Mouse (Mus musculus) myocyte (in vitro differentiated cells): ENCODE measurements around the gene Snapc4. TPM values are rescaled to one million over a fixed set of nuclear protein-coding genes. Genes with fewer than 3 reads are reported as not detected.
A peak's percentile ranks its signal among the peaks of the same experiment; 100 is the strongest.
"Not testable (repeated sequence)": the region's sequence is repeated elsewhere in the genome, so short reads cannot be mapped to it uniquely, and the experiment has no call there.

ENCODE experiments used
- H3K27me3 ChIP-seq: one replicate; pipeline ENCODE4 v1.6.1; 2011; ENCODE audit not compliant: control insufficient read depth, insufficient read depth, insufficient read length
- H3K36me3 ChIP-seq: one replicate; pipeline ENCODE4 v1.6.1; 2011; ENCODE audit not compliant: control insufficient read depth, insufficient read depth
- H3K4me2 ChIP-seq: one replicate; pipeline ENCODE4 v1.6.1; 2011; ENCODE audit warnings: low read depth, control low read depth
- H3K4me3 ChIP-seq: one replicate; pipeline ENCODE4 v1.5.1; 2011; ENCODE audit warnings: mild to moderate bottlenecking, control low read depth, moderate library complexity
- H3K79me2 ChIP-seq: one replicate; pipeline ENCODE4 v1.6.1; 2011; ENCODE audit not compliant: control insufficient read depth, insufficient read depth
- H3ac ChIP-seq: one replicate; pipeline ENCODE4 v1.6.1; 2011; ENCODE audit not compliant: control insufficient read depth, insufficient read length
- CEBPB ChIP-seq: IDR thresholded peaks from 2 replicates; pipeline ENCODE4 v1.6.1; 2011; ENCODE audit warnings: mild to moderate bottlenecking, moderate library complexity; ENCODE audit not compliant: poor library complexity, insufficient read depth, severe bottlenecking
- E2F4 ChIP-seq: IDR thresholded peaks from one replicate; pipeline ENCODE4 v1.6.1; 2011; ENCODE audit warnings: mild to moderate bottlenecking, control low read depth, moderate library complexity; ENCODE audit not compliant: insufficient read depth
- MAX ChIP-seq: IDR thresholded peaks from one replicate; pipeline ENCODE4 v1.6.1; 2011; ENCODE audit warnings: low read depth, mild to moderate bottlenecking, control low read depth
- MYOD1 ChIP-seq, 3 experiments: IDR thresholded peaks; one replicate each; pipeline ENCODE4 v1.6.1; 2011; ENCODE audit warnings: control low read depth in 2 of 3, low read depth in 2 of 3, mild to moderate bottlenecking in 2 of 3, moderate library complexity in 1 of 3; ENCODE audit not compliant: insufficient read length in 2 of 3, control insufficient read depth in 1 of 3
- MYOG ChIP-seq, 3 experiments: IDR thresholded peaks; one replicate each; pipeline ENCODE4 v1.6.1; 2011; ENCODE audit warnings: control low read depth in 2 of 3, low read depth in 2 of 3, mild to moderate bottlenecking in 2 of 3; ENCODE audit not compliant: insufficient read length in 2 of 3, control insufficient read depth in 1 of 3, insufficient read depth in 1 of 3
- POLR2A ChIP-seq: IDR thresholded peaks from one replicate; pipeline ENCODE4 v1.6.1; 2011; ENCODE audit warnings: low read depth, mild to moderate bottlenecking, control low read depth, moderate library complexity; ENCODE audit not compliant: insufficient read length
- POLR2AphosphoS2 ChIP-seq: IDR thresholded peaks from one replicate; pipeline ENCODE4 v1.6.1; 2011; ENCODE audit warnings: low read depth, control low read depth; ENCODE audit not compliant: insufficient read length
- REST ChIP-seq: IDR thresholded peaks from one replicate; pipeline ENCODE4 v1.6.1; 2011; ENCODE audit warnings: mild to moderate bottlenecking, control low read depth, moderate library complexity; ENCODE audit not compliant: insufficient read depth, insufficient read length
- SRF ChIP-seq: IDR thresholded peaks from one replicate; pipeline ENCODE4 v1.6.1; 2011; ENCODE audit warnings: low read depth; ENCODE audit not compliant: control insufficient read depth, insufficient read length
- TCF12 ChIP-seq: IDR thresholded peaks from one replicate; pipeline ENCODE4 v1.6.1; 2011; ENCODE audit warnings: mild to moderate bottlenecking, control low read depth; ENCODE audit not compliant: poor library complexity, insufficient read depth, severe bottlenecking
- TCF3 ChIP-seq: IDR thresholded peaks from one replicate; pipeline ENCODE4 v1.6.1; 2011; ENCODE audit warnings: low read depth, control low read depth; ENCODE audit not compliant: insufficient read length
- USF1 ChIP-seq: IDR thresholded peaks from one replicate; pipeline ENCODE4 v1.6.1; 2011; ENCODE audit warnings: low read depth, mild to moderate bottlenecking, control low read depth, moderate library complexity
- polyA plus RNA-seq: library from polyadenylated mRNA; unstranded; fragments of >200 nt; fragmentation: generic; extraction: Trizol; gene quantifications from one replicate; pipeline ENCODE4 v1.2.1, GENCODE M21; 2012; ENCODE audit warnings: missing spikeins

Gene Snapc4
- polyA plus RNA-seq, 1 experiment = 11.0 TPM

DNA sequence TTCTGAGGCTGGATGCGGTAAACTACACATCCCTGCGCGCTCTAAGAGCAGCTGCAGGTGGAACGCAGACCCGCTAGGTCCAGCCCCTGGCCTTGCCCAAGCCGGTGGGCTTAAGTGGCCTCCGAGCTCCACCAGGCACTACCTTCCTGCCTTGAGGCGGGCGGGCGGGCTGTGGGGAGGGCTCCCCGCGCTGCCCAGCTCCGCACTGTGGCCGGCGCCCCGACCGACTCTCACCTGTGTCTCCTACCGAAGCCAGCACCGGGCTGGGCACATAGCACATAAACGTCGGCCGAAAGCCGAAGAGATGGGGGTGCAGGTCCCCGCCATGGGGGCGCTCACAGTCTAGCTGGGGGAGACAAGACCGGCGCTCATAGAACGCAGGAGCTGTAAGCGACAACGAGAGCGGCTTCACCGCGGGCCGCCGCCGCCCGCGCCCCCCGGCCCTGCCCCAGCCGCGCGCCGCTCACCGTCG is 8.3 kb upstream of the Snapc4 start:
- H3K79me2 ChIP-seq = peaks cover 33% of the 10 kb centered on the region
- TF ChIP-seq MYOG (IDR thresholded peaks at IDR 0.05; ENCODE audit: control insufficient read depth in 1 of 3, insufficient read depth in 1 of 3, insufficient read length in 2 of 3, low read depth in 2 of 3) (no peak), TCF3 (no peak), REST (no peak), POLR2AphosphoS2 (peak; percentile 54), SRF (no peak), MYOD1 (IDR thresholded peaks at IDR 0.05; ENCODE audit: control insufficient read depth in 1 of 3, insufficient read length in 2 of 3, low read depth in 2 of 3) (peak in 1 of 3 experiments; percentile 18), POLR2A (no peak), CEBPB (no peak), MAX (no peak), USF1 (no peak)
- H3K4me2 ChIP-seq = peak overlapping the region; percentile 91

DNA sequence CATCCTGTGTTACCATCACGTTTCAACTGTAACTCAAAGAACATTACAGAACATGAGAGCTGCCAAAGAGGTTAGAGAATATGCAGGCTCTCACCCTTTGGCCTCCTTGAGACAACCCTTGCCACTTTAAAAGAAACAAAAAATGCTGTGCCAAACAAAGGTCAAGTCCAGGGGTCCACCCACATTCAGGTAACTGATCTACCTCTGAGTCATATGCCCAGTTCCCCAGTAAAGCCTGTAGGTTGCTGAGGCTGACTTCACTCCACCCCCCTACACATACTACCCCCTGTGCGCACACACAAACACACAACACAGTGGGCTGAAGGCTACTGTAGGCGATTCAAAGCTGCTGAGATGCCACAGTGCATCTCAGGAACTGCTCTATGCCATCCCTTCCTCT is 7.3 kb upstream of the Snapc4 start:
- H3ac ChIP-seq = no peak overlapping the region
- no peaks in the 10 kb centered on the region for H3K27me3 ChIP-seq
- H3K36me3 ChIP-seq = peaks cover 40% of the 10 kb centered on the region
- peak overlapping the region; percentile 91 for H3K4me2 ChIP-seq
- peak overlapping the region; percentile 96 for H3K4me3 ChIP-seq
- TF ChIP-seq CEBPB (no peak), REST (no peak)
- H3K79me2 ChIP-seq = peaks cover 33% of the 10 kb centered on the region

More for the DNA sequence above, 8.3 kb upstream of the Snapc4 start:
- no peaks in the 10 kb centered on the region for H3K27me3 ChIP-seq
- H3ac ChIP-seq = peak overlapping the region; percentile 90
- H3K4me3 ChIP-seq = peak overlapping the region; percentile 96
- H3K36me3 ChIP-seq = peaks cover 46% of the 10 kb centered on the region

DNA sequence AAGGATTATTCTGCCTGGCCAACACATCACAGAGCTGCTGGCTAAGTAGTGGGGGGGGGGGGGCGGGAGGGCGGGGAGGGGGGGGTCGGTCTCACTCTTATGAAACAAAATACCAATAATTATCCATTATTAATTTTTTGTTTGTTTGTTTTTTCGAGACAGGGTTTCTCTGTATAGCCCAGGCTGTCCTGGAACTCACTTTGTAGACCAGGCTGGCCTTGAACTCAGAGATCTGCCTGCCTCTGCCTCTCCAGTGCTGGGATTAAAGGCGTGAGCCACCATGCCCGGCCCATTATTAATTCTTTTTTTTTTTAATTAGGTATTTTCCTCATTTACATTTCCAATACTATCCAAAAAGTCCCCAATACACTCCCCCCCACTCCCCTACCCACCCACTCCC is 418 bp upstream of the Snapc4 start:
- H3K79me2 ChIP-seq = peaks cover 15% of the 10 kb centered on the region
- H3K4me2 ChIP-seq = peak overlapping the region; percentile 69
- H3ac ChIP-seq = peak overlapping the region; percentile 54
- H3K27me3 ChIP-seq = not testable (repeated sequence)
- peaks cover 26% of the 10 kb centered on the region for H3K36me3 ChIP-seq
- H3K4me3 ChIP-seq = peak overlapping the region; percentile 84

DNA sequence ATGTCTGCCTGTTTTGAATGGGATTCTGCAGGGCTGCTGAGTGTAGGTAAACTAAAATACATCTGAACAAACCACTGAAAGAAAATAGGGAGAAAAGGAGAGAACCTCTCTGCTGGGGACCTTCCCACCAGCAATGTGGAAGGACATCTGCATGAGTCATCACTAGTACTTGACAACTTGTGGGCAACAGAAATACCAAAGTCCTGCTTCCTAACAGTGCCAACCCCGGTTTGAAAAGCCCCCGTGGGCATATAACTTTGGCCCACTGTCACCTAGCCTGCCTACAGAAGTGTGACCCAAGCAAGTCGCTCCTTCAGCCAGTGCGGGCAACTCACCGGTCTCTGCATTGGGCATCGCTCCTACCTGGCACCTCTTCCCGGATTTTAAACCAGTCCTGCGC is 8.1 kb downstream of the Snapc4 start:
- Histone ChIP-seq H3K4me2 (no peak overlapping the region), H3K4me3 (no peak overlapping the region), H3K36me3 (peaks cover 46% of the 10 kb centered on the region), H3ac (no peak overlapping the region), H3K79me2 (no peaks in the 10 kb centered on the region), H3K27me3 (no peaks in the 10 kb centered on the region)
- TF ChIP-seq REST = no peak
- TF ChIP-seq SRF = no peak
- TF ChIP-seq E2F4 = no peak
- no peak for TF ChIP-seq USF1
- no peak for TF ChIP-seq TCF3
- TF ChIP-seq CEBPB = no peak
- TF ChIP-seq POLR2AphosphoS2 = no peak
- no peak for TF ChIP-seq POLR2A
- no peak for TF ChIP-seq MYOD1 (IDR thresholded peaks at IDR 0.05; ENCODE audit: control insufficient read depth in 1 of 3, insufficient read length in 2 of 3, low read depth in 2 of 3)
- TF ChIP-seq TCF12 = no peak
- no peak for TF ChIP-seq MYOG (IDR thresholded peaks at IDR 0.05; ENCODE audit: control insufficient read depth in 1 of 3, insufficient read depth in 1 of 3, insufficient read length in 2 of 3, low read depth in 2 of 3)
- no peak for TF ChIP-seq MAX

DNA sequence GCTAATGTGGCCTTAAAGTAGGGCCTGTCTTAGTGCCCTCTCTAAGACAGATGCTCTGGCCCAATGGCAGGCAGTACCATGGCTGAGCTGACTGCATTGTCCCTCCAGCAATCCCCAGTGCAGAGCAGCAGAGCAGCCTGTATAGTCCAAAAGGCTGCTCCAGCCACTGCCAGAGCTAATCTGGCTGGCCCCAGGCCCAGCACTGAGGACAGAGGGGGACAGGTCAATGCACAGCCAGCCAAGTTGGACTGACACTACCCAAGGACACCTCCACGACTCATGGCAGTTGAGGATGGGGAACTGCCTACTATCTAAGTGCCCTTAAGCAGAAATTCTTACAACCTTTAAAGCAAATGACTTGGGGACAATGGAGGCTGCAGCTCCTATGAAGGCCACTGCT is 11.9 kb downstream of the Snapc4 start:
- Histone ChIP-seq H3K36me3 (peaks cover 34% of the 10 kb centered on the region), H3K79me2 (no peaks in the 10 kb centered on the region), H3K27me3 (no peaks in the 10 kb centered on the region), H3K4me3 (no peak overlapping the region), H3K4me2 (no peak overlapping the region), H3ac (no peak overlapping the region)
- TF ChIP-seq USF1 (no peak), TCF12 (no peak), E2F4 (no peak), POLR2A (no peak), MYOD1 (IDR thresholded peaks at IDR 0.05; ENCODE audit: control insufficient read depth in 1 of 3, insufficient read length in 2 of 3, low read depth in 2 of 3) (no peak), MYOG (IDR thresholded peaks at IDR 0.05; ENCODE audit: control insufficient read depth in 1 of 3, insufficient read depth in 1 of 3, insufficient read length in 2 of 3, low read depth in 2 of 3) (no peak), CEBPB (no peak), POLR2AphosphoS2 (no peak), MAX (no peak), TCF3 (no peak), REST (no peak), SRF (no peak)
